Mouse (Mus musculus) kidney, postnatal 4 days (tissue): ENCODE results near the gene Ehf.

Experiments used
- DNase-seq, 2 experiments: peaks; one replicate each; pipeline ENCODE4 v3.0.0; 2021; ENCODE audit warnings: mixed read lengths in 2 of 2

Ehf gene

GRCm38 (mm10) chr2:103303132-103303531, at the start of gene Ehf:
Gene Ehf, minus strand, starts transcription at chr2:103303278.
- DNase-seq: no peak

DNA sequence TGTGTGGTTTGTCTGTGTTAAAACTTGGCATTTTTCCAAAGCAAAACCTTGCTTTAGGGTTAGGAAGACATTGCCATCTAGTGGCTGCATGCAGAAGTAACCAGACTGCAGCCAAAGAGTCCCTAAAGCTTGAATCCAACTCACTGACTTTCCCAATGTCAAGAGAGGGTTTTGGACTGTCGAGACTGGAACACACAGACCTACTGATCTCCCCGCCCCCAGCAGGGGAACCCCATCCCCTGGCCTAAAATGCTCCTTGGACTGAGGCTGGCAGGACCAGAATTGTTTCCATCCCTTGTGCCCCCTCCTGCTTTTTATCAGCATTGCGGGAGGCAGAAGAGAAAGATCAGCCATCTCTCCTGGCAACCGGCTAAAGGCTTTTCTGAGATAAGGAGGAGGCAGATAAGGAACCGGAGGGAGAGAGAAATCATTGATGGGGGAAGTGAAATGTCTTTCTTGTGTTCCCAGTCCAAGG, 44.4 kb upstream of the Ehf start:
- peak; percentile 56 to 68 for DNase-seq

DNA sequence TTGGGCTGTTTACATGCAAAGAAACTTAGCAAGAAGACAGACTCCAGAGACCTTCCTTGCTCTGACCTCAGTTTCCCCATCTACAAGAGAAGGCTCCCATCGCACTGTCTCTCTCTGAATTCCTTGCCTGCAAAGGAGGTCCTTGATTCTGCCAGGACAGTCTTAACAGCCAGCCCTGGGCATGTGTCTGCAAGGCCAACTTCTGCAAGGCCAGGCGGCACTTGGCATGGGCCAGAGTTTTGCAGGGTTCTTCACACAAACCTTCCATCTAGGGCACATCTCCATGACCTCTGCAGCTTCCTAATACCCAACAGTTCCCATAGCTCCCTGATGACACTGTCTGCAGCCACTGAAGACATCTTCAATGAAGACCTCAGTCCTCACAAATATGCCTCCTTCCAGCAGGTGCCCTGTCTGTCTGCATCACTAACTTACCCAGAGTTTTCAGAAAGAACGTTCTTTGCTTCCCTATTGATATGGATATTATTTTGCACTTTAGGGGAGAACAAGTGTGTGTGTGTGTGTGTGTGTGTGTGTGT, 43.7 kb upstream of the Ehf start:
- peak in 1 of 2 experiments; percentile 10 for DNase-seq

- DNase-seq: peak in 1 of 2 experiments; percentile 3
Measured at GRCm38 (mm10) chr2:103343611-103344010, 40.5 kb upstream of the Ehf start.

- no peak for DNase-seq
Measured at GRCm38 (mm10) chr2:103342123-103342522, 39.0 kb upstream of the Ehf start.

DNA sequence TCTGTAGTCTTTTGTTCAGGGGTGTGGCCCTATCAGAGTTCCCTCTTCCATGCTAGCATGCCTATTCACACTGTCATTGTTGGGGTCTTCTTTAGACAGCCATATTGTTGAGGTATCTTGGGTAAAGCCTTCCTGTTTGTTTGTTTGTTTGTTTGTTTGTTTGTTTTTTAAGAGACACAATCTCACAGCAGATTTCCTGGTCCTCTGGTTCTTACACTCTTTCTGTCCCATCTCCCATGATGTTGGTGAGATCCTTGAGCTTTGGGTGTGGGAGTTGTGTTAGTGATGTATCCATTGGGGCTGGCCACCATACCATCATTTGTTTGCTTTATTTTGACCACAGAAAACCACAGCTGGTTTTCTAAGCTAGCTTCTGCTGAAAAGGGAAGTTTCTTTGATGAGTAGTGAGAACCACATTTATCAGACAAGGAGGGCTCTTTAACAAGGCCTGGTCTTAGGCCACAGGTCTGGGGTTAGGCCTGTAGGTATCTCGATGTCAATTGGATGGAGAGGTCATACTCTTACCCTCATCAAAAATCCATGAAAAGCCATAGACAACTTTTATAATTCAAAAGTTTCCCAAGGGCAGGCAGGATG, 38.4 kb upstream of the Ehf start:
- no peak for DNase-seq

DNA sequence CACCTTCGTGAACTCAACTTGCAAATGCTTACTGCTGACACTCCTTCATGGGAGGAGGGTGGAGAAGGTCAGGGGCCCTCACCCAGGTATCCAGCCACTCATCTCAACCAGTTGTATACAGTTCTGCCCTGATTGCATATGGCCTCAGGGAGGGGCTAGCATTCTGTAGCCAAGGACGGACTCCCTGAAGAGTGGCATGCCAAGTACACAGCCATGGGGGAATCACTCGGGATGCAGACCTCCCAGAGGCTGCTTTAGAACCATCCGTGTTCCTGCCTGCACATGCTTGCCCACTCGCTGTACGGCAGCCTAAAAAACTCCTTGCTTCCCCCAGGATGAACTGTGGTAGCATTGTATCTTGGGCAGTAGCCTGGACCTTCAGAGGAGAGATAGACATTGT, 35.6 kb upstream of the Ehf start:
- no peak for DNase-seq

DNA sequence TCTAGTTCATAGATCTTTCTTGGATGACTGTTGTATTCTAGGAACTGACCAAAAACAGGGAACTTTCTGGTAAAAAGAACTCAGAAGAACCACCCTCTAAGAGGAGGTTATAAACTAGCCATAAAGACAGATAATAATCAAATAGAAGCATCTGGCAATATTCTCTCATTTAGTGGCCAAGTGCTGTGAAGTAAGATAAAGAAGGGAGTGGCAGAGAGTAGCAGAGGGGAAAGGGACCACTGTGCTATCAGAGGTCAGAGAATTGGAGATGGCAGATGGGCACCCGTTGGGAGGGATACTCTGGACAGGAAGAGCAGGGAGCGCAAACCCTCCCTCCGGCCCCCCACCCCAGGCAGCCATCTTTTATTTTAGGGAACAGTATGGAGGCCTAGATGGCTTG, 34.3 kb upstream of the Ehf start:
- DNase-seq: no peak

- DNase-seq: no peak
Measured at GRCm38 (mm10) chr2:103336621-103337020, 33.5 kb upstream of the Ehf start.

DNA sequence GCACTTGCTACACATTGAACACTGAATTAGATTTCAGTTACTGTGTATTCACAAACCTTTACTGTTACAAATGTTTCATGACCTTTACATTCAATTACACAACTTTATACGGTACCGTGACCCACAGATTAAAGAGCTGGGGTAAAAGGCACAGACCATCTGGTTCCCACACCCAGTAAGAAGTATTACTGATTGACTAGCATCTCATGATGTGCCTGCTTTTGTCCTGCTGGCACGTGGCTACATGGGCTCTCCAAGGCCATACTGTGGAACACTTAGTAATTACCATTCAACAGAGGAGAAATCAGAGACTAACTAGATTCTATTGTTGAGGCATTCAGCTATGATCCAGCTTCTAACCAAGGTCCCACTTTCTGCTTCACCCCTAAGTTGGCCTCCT, 32.9 kb upstream of the Ehf start:
- no peak for DNase-seq

DNA sequence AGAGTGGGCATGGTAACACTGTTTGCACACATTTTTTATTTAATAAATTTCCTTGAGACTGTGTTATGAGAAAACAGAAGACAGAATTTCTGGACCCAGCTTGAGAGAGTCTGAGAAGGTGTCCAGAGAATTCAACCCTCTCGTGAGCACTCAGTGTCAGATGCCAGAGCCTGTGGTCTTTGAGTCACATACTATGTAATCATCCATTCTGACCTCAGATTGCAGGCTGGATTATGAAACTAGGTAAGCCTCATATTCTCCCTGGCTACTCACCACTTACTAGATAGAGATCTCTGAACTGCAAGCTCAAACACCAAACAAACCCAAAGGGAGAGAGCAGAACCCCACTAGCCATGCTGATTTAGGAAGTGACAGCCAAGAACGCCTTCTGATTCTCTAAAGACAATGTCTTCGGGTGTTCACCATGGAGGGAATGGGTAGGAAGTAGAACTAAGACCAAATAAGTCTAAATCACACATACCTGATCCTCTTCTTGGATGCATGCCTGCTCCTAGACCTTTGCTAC, 28.7 kb upstream of the Ehf start:
- DNase-seq: no peak

GRCm38 (mm10) chr2:103328731-103329130, 25.7 kb upstream of the Ehf start:
- DNase-seq: no peak

GRCm38 (mm10) chr2:103325301-103326048, 22.4 kb upstream of the Ehf start:
- peak in 1 of 2 experiments; percentile 23 for DNase-seq

DNA sequence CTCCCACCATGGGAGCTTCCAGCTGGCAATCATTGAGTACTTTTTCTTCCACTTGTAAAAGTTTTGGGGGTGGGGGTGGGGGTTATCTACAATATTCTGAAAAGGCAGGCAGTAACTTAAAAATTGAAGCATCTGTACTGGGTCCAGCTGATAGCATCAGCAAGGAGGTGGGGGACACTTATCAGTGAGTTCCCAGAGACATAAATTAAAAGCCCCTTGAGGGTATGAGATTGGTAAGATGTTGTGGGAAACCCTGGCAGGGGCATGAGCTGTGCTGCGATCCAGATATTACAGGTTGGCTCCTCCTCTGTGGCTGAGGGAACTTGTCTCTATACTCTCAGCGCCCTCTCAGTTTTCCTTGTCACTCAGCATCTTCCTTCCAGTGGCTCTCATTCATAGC, 21.2 kb upstream of the Ehf start:
- DNase-seq: no peak

DNA sequence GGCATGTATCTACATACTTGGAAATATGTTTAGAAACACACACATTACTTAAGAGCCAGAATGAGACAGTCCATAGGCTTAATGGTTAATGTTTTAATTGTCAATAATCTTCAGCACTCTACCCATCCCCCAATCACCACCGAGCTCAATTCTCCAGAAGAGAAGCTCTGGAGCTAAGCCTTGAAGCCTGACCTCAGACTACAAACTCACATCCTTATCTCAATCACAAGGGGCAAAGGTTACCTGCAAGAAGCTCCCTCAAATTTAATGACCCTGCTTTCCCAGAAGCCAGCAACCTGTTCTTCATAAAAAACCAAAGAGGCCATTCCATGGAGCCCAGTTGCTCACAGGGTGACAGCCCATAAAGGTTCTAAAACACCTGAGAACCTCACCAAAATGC, 19.1 kb upstream of the Ehf start:
- no peak for DNase-seq

DNA sequence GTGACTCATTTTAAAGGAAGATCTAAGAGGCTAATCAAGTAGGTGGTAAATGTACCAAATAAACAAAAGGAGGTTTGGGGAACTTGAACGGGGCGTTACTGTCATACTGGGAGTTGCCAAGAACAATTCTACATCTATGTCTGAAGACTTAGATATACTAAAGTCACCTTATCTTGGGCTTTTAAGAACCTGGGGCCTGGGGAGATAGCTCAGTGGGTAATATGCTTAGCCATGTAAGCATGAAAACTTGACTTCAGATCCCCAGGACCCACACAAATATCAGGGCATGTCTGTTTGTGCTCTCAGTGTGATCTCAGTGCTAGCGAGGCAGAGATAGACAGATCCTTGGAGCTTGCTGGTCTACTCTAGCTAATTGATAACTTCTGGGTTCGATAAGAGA, 18.6 kb upstream of the Ehf start:
- no peak for DNase-seq

- DNase-seq: no peak
Measured at GRCm38 (mm10) chr2:103314002-103314401, 10.9 kb upstream of the Ehf start.

DNA sequence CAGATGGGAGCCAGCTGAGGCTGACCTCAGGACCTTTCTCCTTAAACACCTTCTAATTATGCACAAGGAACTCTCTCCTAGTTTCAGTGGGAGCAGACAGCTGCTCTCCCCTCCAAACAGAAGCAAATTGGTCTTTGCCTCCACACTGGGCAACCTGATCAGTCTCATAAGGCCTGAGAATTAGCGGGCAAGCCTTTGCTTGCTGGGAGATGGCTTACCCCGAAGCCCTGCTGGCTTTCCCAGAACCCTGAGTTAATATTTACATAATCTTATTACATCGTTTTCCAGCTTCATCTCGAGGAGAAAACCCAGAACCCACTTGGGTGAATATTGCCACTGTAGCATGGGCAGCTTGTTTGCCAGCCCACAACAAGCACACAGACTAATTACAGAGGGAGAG, 9.6 kb upstream of the Ehf start:
- no peak for DNase-seq

- DNase-seq: no peak
Measured at GRCm38 (mm10) chr2:103310663-103311062, 7.6 kb upstream of the Ehf start.

DNA sequence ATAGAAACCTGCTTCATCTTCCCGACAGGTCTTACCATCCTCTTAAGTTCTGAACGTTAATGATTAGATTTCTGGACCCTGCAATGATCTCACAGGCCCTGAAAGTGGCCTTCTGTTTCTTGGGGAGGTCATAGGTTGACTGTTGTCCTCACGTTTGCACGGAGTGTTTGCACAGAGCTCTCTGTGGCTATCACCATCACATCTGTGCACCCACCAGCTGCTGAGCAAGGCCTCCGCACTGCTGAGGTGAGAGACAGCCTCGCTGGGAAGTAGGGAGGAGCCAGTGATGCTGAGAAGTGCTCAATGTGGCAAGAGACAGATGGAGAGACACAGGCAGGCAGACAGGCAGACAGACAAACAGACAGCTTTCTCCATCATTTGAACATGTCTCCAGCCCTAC, 3.6 kb upstream of the Ehf start:
- no peak for DNase-seq

- no peak for DNase-seq
Measured at GRCm38 (mm10) chr2:103302669-103303068, 409 bp downstream of the Ehf start.

DNA sequence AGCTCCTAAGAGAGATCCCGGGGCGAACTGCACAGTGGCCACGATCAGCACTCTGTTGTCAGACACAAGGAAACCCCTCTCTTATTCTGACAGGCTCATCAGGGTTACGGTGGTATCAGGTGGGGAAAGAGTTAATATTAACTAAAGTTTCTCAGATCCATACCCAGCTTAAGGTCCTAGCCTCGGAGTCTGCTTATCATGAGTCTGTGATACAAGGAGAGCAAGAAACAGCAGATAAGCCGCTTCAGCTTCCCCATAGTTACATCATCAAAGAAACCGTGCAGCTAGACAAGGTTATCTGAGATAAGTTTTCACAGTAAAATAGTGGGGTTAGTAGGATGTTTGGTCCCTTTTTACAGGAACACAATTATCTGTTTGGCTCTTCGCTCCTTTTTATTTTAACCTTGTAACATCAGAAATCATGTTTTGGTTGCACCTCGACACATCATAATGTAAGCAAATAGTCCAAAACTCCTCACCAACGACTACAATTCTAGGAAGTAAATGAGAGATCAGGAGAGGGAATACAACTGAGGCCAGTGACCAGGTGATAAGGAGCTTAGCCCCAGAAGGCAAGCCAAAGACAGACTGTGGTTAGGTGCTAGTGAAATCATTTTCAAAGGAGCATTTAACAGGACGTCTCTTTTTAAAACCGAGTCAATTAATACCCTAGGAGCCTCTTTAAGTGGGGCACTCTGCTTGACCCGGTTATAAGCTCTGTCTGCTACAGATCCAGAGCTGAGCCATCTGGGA, 4.2 kb downstream of the Ehf start:
- DNase-seq: no peak

- peak; percentile 45 to 56 for DNase-seq
Measured at GRCm38 (mm10) chr2:103294526-103294925, 8.6 kb downstream of the Ehf start.
